Mouse (Mus musculus) lung, adult 2 months (tissue): ENCODE measurements around the gene Cep63. TPM values are rescaled to one million over a fixed set of nuclear protein-coding genes. Genes with fewer than 3 reads are reported as not detected.

Source experiments
- DNase-seq: peaks from one replicate; pipeline ENCODE4 v3.0.0; 2022
- H3K4me1 ChIP-seq: fragments of 200-500 bp; 2 replicates; pipeline ENCODE4 v1.6.1; 2011; ENCODE audit warnings: low read length; ENCODE audit not compliant: control insufficient read depth, insufficient read depth
- H3K4me3 ChIP-seq: fragments of 200-500 bp; replicated peaks from 2 replicates; pipeline ENCODE3; 2011; ENCODE audit warnings: low read depth, mild to moderate bottlenecking, control low read depth, low read length; ENCODE audit errors: extremely low read depth
- CTCF ChIP-seq: fragments of 200-500 bp; IDR thresholded peaks from 2 replicates; pipeline ENCODE4 v1.5.1; 2011; ENCODE audit warnings: mild to moderate bottlenecking, low read length, control low read depth; ENCODE audit not compliant: insufficient read depth
- POLR2A ChIP-seq: fragments of 200-500 bp; IDR thresholded peaks from 2 replicates; pipeline ENCODE4 v1.6.1; 2011; ENCODE audit warnings: low read depth, mild to moderate bottlenecking, control low read depth, low read length, borderline replicate concordance; ENCODE audit errors: extremely low read depth
- WGBS: fragments of 180-500 bp; shearing (Covaris S2); methylation state at CpG from one replicate; pipeline ENCODE4 v1.1.7; 2018; 5-methylcytosine and 5-hydroxymethylcytosine counted together
- polyA plus RNA-seq: library from polyadenylated mRNA; depleted of rRNA; stranded (reverse); fragments of >200 nt; gene quantifications from 2 replicates; pipeline ENCODE4 v1.2.3, GENCODE M21; 2012

Gene Cep63
- polyA plus RNA-seq, 1 experiment = 5.2 TPM

GRCm38 (mm10) chr9:102621385-102621784 is 4.9 kb downstream of the Cep63 start:
- Histone ChIP-seq H3K4me3 (no peak overlapping the region), H3K4me1 (peaks cover 7% of the 10 kb centered on the region)
- TF ChIP-seq POLR2A (no peak), CTCF (no peak)
- 61% methylated on average over 5 of the region's 5 CpGs for WGBS
- no peak for DNase-seq

- TF ChIP-seq POLR2A = no peak
- DNase-seq = no peak
- no peak overlapping the region for H3K4me3 ChIP-seq
- WGBS = 40% methylated on average over 9 of the region's 9 CpGs
- peaks cover 4% of the 10 kb centered on the region for H3K4me1 ChIP-seq
These were observed 10.1 kb downstream of the Cep63 start for GRCm38 (mm10) chr9:102616267-102616666.

DNA sequence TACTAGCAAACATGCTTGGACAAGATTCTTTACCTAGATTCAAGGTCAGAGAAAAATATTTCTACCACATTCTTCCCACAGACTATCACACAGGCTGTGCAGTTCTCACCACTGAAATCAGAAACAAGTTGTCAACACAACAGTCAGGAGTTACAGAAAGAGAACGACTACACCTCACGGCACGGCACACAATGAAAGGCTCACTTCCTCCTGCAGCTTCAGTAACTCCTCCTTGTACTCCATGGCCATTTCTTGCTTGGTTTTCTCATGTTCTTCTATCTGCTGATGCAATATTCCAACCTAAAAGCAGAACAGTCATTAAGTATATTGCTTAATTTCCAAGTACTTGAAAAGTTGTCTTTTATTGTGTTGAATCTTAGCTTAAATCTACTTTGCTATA is 11.3 kb downstream of the Cep63 start:
- Histone ChIP-seq H3K4me1 (peaks cover 4% of the 10 kb centered on the region), H3K4me3 (no peak overlapping the region)
- WGBS = 23% methylated on average over 3 of the region's 3 CpGs
- DNase-seq = no peak
- TF ChIP-seq POLR2A (no peak), CTCF (no peak)

- DNase-seq = no peak
- WGBS = 81% methylated on average over 3 of the region's 3 CpGs
- H3K4me1 ChIP-seq = no peaks in the 10 kb centered on the region
- TF ChIP-seq POLR2A (no peak), CTCF (no peak)
- no peak overlapping the region for H3K4me3 ChIP-seq
These were observed 17.1 kb downstream of the Cep63 start for GRCm38 (mm10) chr9:102609221-102609620.

DNA sequence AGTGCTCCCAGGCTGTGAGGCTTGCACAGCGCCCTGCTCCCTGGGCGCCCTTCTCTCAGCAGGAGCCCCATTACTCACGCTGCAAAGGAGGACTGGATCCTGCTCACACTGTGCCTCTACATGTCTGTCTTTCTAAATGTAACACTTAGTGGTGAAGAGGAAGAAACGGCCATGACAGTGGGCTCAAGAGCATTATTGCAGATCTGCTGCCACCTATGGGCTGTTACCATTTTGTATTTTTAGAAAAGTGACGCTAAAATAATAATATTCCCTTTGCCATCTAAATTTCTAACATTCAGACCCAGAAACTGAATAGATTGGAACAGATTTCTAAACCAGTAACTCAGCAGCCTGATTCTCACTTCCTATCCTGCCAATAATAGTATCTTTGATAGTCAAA is 18.9 kb downstream of the Cep63 start:
- WGBS = 75% methylated on average over 5 of the region's 5 CpGs
- H3K4me1 ChIP-seq = no peaks in the 10 kb centered on the region
- TF ChIP-seq POLR2A (no peak), CTCF (no peak)
- no peak overlapping the region for H3K4me3 ChIP-seq
- DNase-seq = no peak

DNA sequence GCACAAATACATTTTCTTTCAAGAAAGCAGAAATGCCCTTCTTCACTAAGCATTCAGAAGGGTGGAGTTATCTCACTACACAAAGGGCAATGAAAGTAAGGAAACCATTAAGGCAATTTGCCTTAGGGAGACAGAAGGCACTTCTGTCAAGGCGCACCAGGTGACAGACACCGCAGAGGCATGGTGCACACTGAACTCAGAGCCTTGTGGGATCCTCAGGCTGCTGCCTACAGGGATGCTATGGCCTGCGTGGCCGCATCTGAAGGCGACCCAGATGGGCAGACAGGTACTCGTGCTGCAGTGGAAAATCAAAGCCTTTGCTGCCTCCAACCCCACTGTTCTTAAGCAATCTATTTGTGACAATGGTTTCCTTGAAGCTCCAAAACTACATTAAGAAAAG is 21.2 kb downstream of the Cep63 start:
- no peak overlapping the region for H3K4me3 ChIP-seq
- no peaks in the 10 kb centered on the region for H3K4me1 ChIP-seq
- TF ChIP-seq POLR2A = no peak
- TF ChIP-seq CTCF = no peak
- WGBS = 93% methylated on average over 6 of the region's 6 CpGs
- DNase-seq = no peak

GRCm38 (mm10) chr9:102601666-102602065 is 24.7 kb downstream of the Cep63 start:
- 75% methylated on average over 2 of the region's 2 CpGs for WGBS

GRCm38 (mm10) chr9:102601187-102601586 is 25.1 kb downstream of the Cep63 start:
- H3K4me1 ChIP-seq = no peaks in the 10 kb centered on the region
- no peak for TF ChIP-seq POLR2A
- no peak for TF ChIP-seq CTCF
- 73% methylated on average over 2 of the region's 2 CpGs for WGBS
- DNase-seq = no peak
- no peak overlapping the region for H3K4me3 ChIP-seq

More at GRCm38 (mm10) chr9:102601666-102602065, 24.7 kb downstream of the Cep63 start:
- TF ChIP-seq POLR2A = no peak
- TF ChIP-seq CTCF = no peak
- H3K4me3 ChIP-seq = no peak overlapping the region
- no peak for DNase-seq
- no peaks in the 10 kb centered on the region for H3K4me1 ChIP-seq

DNA sequence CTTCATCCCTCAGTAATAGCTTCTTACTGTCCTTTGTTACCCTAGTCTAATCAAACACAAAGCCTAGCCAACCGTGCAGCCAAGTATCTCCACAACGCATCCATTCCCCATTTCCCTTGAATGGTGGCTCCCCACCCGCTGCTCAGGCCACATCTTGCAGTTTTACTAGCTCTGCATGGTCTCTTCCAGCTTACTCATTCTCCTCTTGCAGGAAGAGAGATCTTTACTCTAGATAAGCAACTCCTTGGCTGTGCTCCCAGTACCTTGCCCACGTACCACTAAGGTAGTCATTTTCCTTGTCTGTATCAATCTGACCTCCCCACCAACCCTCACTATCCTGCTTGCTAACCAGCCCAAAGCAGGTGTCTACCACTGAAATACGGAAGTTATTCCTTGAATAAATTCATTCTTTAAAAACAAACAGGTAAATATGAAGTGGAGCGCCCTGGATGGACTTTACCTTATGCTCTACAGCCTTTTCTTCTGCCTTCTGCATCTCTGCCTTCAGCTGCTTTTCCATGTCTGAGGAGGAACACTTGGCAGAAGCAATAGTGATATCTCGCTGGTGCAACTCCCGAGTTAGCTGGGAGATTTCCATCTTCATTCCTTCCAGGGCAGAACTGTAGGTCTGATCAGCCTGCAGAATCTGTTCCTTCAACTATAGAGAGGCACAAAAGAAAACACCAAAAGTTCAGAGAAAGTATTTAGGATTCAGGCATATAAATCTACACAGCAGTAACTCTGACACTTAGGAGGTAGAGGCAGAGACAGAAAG is 30.5 kb downstream of the Cep63 start:
- TF ChIP-seq CTCF = no peak
- no peak for TF ChIP-seq POLR2A
- 70% methylated on average over 8 of the region's 8 CpGs for WGBS
- Histone ChIP-seq H3K4me3 (no peak overlapping the region), H3K4me1 (no peaks in the 10 kb centered on the region)
- DNase-seq = no peak

- no peak for DNase-seq
- Histone ChIP-seq H3K4me1 (no peaks in the 10 kb centered on the region), H3K4me3 (no peak overlapping the region)
- no peak for TF ChIP-seq POLR2A
- no peak for TF ChIP-seq CTCF
- WGBS = 72% methylated on average over 6 of the region's 6 CpGs
These were observed 31.5 kb downstream of the Cep63 start for GRCm38 (mm10) chr9:102594667-102595393.

DNA sequence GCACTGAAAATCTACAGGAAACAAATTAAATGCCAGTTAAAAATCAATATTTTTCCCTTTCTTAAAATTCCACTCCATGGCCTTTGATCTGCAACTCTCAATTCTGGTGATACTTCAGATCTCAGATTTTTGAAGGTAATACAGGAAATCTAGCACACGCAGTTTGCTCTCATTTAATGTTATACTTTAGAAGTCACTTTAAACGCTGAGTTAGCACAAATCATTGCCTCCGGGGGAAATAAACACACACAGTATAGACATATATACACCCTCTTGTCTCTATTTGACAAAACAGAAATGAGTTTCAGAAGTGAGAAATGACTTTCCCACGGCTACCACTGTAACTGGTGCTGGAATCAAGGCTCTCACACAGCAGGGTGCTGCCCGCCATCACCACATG is 39.0 kb downstream of the Cep63 start:
- no peak for DNase-seq
- H3K4me3 ChIP-seq = no peak overlapping the region
- TF ChIP-seq POLR2A = no peak
- no peaks in the 10 kb centered on the region for H3K4me1 ChIP-seq
- 81% methylated on average over 5 of the region's 5 CpGs for WGBS
